Mouse (Mus musculus) mouse embryonic stem cell (cell line): ENCODE measurements around the gene Olfr608.
"Not testable (repeated sequence)": the region's sequence is repeated elsewhere in the genome, so short reads cannot be mapped to it uniquely, and the experiment has no call there.

ENCODE experiments used
- in situ Hi-C, 2 experiments: fragments of 300-500 bp; cut with MboI; formaldehyde crosslinking; loops; 1 replicate in 1 of 2; 3 replicates in 1 of 2; pipeline ENCODE4 v1.14.3; 2019 to 2020; ENCODE audit warnings: low sequenced_read_pairs in 2 of 2, low pct_unique_long_range_greater_than_20kb in 1 of 2, mixed read lengths in 1 of 2; ENCODE audit not compliant: unreplicated experiment in 1 of 2

The Olfr608 gene

GRCm38 (mm10) chr7:103469577-103469976 is at the start of gene Olfr608:
Gene Olfr608 (plus strand): TSS chr7:103469877.
- in situ Hi-C loops: no loop called here

- in situ Hi-C loops: no loop called here
These were observed 24.3 kb upstream of the Olfr608 start, which contains the start of gene Olfr605 for GRCm38 (mm10) chr7:103445339-103445738. Gene Olfr605 (minus strand): TSS chr7:103445439.

- in situ Hi-C loops: no loop called here
These were observed 20.9 kb upstream of the Olfr608 start, which contains the start of gene Olfr606 for GRCm38 (mm10) chr7:103448746-103449145. Gene Olfr606 (plus strand): TSS chr7:103449046.

GRCm38 (mm10) chr7:103460590-103460989 is 9.1 kb upstream of the Olfr608 start:
- in situ Hi-C loops: no loop called here

GRCm38 (mm10) chr7:103477106-103477505 is 7.4 kb downstream of the Olfr608 start:
- in situ Hi-C loops: not testable (repeated sequence)

GRCm38 (mm10) chr7:103497962-103498361 is 28.3 kb downstream of the Olfr608 start, which contains the start of gene Olfr609:
Gene Olfr609 (minus strand): TSS chr7:103498062.
- in situ Hi-C loops: no loop called here

GRCm38 (mm10) chr7:103512022-103512421 is 42.3 kb downstream of the Olfr608 start, which contains the start of gene Olfr610:
Gene Olfr610 (minus strand): TSS chr7:103512122.
- in situ Hi-C loops: no loop called here

- in situ Hi-C loops: not testable (repeated sequence)
These were observed 51.1 kb downstream of the Olfr608 start, which contains the start of gene Olfr611 for GRCm38 (mm10) chr7:103520746-103521145. Gene Olfr611 (minus strand): TSS chr7:103520846.
